Mouse (Mus musculus) ES-E14 (cell line): Measurements from ENCODE around the gene Bivm. TPM values are rescaled to one million over a fixed set of nuclear protein-coding genes. Genes with fewer than 3 reads are reported as not detected.

Experiments
- DNase-seq: peaks from one replicate; pipeline ENCODE4 v3.0.0-alpha.2; 2013; ENCODE audit warnings: low read depth, low spot score
- H3K27ac ChIP-seq: 2 replicates; pipeline ENCODE4 v1.5.1; 2012; ENCODE audit warnings: low read depth, mild to moderate bottlenecking, low read length, moderate library complexity, mixed read lengths; ENCODE audit not compliant: poor library complexity, insufficient read depth, severe bottlenecking
- H3K36me3 ChIP-seq: 2 replicates; pipeline ENCODE4 v1.6.1; 2012; ENCODE audit warnings: mild to moderate bottlenecking, low read length, moderate library complexity, mixed read lengths; ENCODE audit not compliant: control insufficient read depth, poor library complexity, insufficient read depth, severe bottlenecking
- H3K4me1 ChIP-seq, 2 experiments: fragments of 150-350 bp in 1 of 2; sonication (generic) in 1 of 2; 2 replicates each; pipeline ENCODE4 v1.6.1; 2012; ENCODE audit warnings: low read length in 2 of 2, mild to moderate bottlenecking in 1 of 2, mixed read lengths in 1 of 2; ENCODE audit not compliant: control insufficient read depth in 2 of 2, insufficient read depth in 2 of 2, poor library complexity in 1 of 2
- H3K4me3 ChIP-seq, 2 experiments: fragments of 150-350 bp in 1 of 2; sonication (generic) in 1 of 2; 2 replicates each; pipeline ENCODE4 v1.5.1; 2012; ENCODE audit warnings: low read length in 2 of 2, low read depth in 1 of 2, mild to moderate bottlenecking in 1 of 2, mixed read lengths in 1 of 2; ENCODE audit not compliant: insufficient read depth in 1 of 2, poor library complexity in 1 of 2, severe bottlenecking in 1 of 2
- H3K9ac ChIP-seq: 2 replicates; pipeline ENCODE4 v1.6.1; 2012; ENCODE audit warnings: low read depth, mild to moderate bottlenecking, low read length, mixed read lengths; ENCODE audit not compliant: poor library complexity, insufficient read depth, severe bottlenecking
- H3K9me3 ChIP-seq: fragments of 150-350 bp; sonication (generic); 2 replicates; pipeline ENCODE4 v1.6.1; 2012; ENCODE audit warnings: low read depth, mild to moderate bottlenecking, low read length; ENCODE audit not compliant: control insufficient read depth, insufficient read depth
- CHD2 ChIP-seq: IDR thresholded peaks from 2 replicates; pipeline ENCODE4 v1.6.1; 2014; ENCODE audit warnings: mild to moderate bottlenecking, low read depth, low read length, inconsistent platforms
- HCFC1 ChIP-seq: IDR thresholded peaks from 2 replicates; pipeline ENCODE4 v1.6.1; 2012; ENCODE audit warnings: low read length, inconsistent platforms, borderline replicate concordance; ENCODE audit not compliant: insufficient read depth
- MAFK ChIP-seq: IDR thresholded peaks from 2 replicates; pipeline ENCODE4 v1.6.1; 2014; ENCODE audit warnings: mild to moderate bottlenecking, low read depth, low read length, inconsistent platforms; ENCODE audit not compliant: insufficient read depth
- ZC3H11A ChIP-seq: IDR thresholded peaks from 2 replicates; pipeline ENCODE4 v1.6.1; 2012; ENCODE audit warnings: low read depth, mild to moderate bottlenecking, inconsistent platforms, low read length, borderline replicate concordance
- ZNF384 ChIP-seq: IDR thresholded peaks from 2 replicates; pipeline ENCODE4 v1.6.1; 2012; ENCODE audit warnings: low read depth, low read length, inconsistent platforms
- in situ Hi-C, 2 experiments: fragments of 600-800 bp; cut with MboI; formaldehyde crosslinking; loops; one replicate each; pipeline ENCODE4 v1.15.1; 2025; ENCODE audit warnings: low sequenced_read_pairs in 2 of 2, inconsistent platforms in 1 of 2; ENCODE audit not compliant: unreplicated experiment in 2 of 2
- total RNA-seq: library from RNA; depleted of rRNA; stranded (reverse); fragments of 300-350 nt; gene quantifications from 2 replicates; pipeline ENCODE4 v1.2.3, GENCODE M21; 2012; rRNA removed

Gene Bivm
- 10.6 and 10.9 TPM in 2 replicates for total RNA-seq

- in situ Hi-C loops: no loop called here
- TF ChIP-seq MAFK (no peak), HCFC1 (peak; percentile 95), CHD2 (peak; percentile 89), ZNF384 (no peak), ZC3H11A (no peak)
- peak within 1 kb of the TSS; percentile 89 for H3K9ac ChIP-seq
- peak within 1 kb of the TSS; percentile 14; the same call in 1 of the 2 replicates for H3K27ac ChIP-seq
- no peaks in the 10 kb centered on the region for H3K9me3 ChIP-seq
- H3K4me1 ChIP-seq: peaks cover 0 to 3% of the 10 kb centered on the region in 2 experiments; a peak in 1 of 4 replicates
- DNase-seq: peak; percentile 91
- peaks cover 6% of the 10 kb centered on the region; the same call in 1 of the 2 replicates for H3K36me3 ChIP-seq
- peak within 1 kb of the TSS; percentile 92 to 98 for H3K4me3 ChIP-seq
These were observed at the start of gene Bivm, which contains the start of gene Kdelc1 for GRCm38 (mm10) chr1:44118239-44119054. Gene Bivm, plus strand, starts transcription at chr1:44118957. Gene Kdelc1, minus strand, starts transcription at chr1:44118808.

DNA sequence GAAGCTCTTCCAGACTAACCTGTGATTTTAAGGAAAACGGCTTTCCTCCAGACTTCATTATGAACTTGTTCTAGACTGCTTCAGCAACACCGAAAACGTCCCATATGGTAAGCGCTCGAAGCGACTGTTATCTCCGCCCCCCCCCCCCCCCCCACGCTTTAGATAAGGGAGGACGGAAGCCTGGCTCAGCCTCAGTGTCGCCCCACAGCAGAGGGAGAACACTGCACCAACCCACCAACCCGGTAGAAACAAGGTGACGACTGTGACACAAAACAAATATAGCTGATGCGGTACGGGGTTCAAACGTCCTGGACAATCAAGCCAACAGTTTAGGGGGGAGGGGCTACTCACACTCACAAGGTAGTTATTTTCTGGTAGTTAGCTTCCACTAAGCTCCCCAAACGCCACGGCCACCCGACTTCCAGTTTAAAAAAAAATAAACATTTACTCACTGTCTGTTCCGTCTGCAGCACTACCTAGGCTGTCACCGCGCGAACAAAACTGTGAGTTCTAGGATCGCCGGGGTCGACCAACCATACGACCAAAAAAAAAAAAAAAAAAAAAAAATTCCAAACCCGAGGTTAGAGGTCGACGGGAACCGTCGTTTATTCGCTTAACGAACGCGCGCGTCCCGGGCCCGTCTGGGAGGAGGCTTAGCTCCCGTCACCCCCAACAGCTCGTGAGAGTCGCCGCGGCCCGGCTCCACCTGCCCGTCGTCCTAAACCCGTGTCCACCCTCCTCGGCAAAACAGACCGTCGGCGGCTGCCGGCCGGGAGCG lies 17.1 kb upstream of the Bivm start:
- in situ Hi-C loops: no loop called here
- peaks cover 3% of the 10 kb centered on the region for H3K36me3 ChIP-seq
- H3K9me3 ChIP-seq: no peaks in the 10 kb centered on the region
- H3K4me3 ChIP-seq: peak overlapping the region; percentile 83 to 88
- no peak for DNase-seq
- H3K27ac ChIP-seq: peak overlapping the region; percentile 27; the same call in 1 of the 2 replicates
- H3K9ac ChIP-seq: peak overlapping the region; percentile 89
- no peak for TF ChIP-seq CHD2
- TF ChIP-seq MAFK: no peak
- TF ChIP-seq HCFC1: no peak
- peak; percentile 83 for TF ChIP-seq ZNF384
- no peak for TF ChIP-seq ZC3H11A
- H3K4me1 ChIP-seq: no peaks in the 10 kb centered on the region; a peak in 2 of 4 replicates

DNA sequence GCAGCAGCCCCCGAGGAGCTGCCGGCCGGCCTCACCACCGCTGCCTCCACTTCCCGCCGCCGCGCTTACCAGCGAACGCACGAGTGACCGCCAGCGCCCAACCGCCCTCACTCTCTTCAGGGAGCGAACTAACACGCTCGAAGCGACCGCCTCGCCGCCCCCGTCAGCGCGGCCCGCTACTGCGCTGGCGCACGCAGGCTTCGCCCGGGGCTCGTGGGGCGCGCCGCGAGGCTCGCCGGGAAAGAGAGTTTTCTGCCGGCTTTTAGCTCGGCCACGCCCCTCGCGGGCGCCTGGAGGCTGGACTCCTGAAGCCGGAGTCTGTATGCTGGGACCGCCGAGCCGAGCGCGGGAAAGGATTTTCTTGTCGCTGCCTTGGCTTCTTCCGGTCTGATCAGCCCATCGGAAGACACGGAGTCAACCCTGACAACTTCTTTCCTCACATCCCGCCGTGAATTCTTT lies 16.5 kb upstream of the Bivm start, which contains the start of gene Tex30:
TSS of gene Tex30 (minus strand) at position 183 of the 459 bp plus-strand sequence.
- Histone ChIP-seq H3K4me3 (peak within 1 kb of the TSS; percentile 83 to 88), H3K9ac (peak within 1 kb of the TSS; percentile 89), H3K36me3 (peaks cover 3% of the 10 kb centered on the region), H3K9me3 (no peaks in the 10 kb centered on the region), H3K27ac (peak within 1 kb of the TSS; percentile 27; the same call in 1 of the 2 replicates), H3K4me1 (no peaks in the 10 kb centered on the region; a peak in 2 of 4 replicates)
- peak; percentile 90 for DNase-seq
- no peak for TF ChIP-seq ZC3H11A
- peak; percentile 92 for TF ChIP-seq HCFC1
- in situ Hi-C loops: no loop called here

GRCm38 (mm10) chr1:44102939-44103338 lies 15.8 kb upstream of the Bivm start:
- Histone ChIP-seq H3K36me3 (peaks cover 1% of the 10 kb centered on the region), H3K4me3 (peak overlapping the region; percentile 3 to 83; a peak in 3 of 4 replicates), H3K9me3 (no peaks in the 10 kb centered on the region), H3K9ac (peak overlapping the region; percentile 2; the same call in 1 of the 2 replicates), H3K4me1 (no peaks in the 10 kb centered on the region; a peak in 2 of 4 replicates), H3K27ac (no peak overlapping the region)
- TF ChIP-seq ZNF384 (no peak), ZC3H11A (no peak), MAFK (no peak), HCFC1 (no peak), CHD2 (no peak)
- in situ Hi-C loops: no loop called here
- no peak for DNase-seq
